Mouse (Mus musculus): Measurements from ENCODE around the gene Mycl.

GRCm38 (mm10) chr4:122998537-122999262 lies 3.2 kb downstream of the Mycl start:
- no peak; the same call in 1 of the 2 replicates for TF ChIP-seq POLR2A (IDR thresholded peaks at IDR 0.05; ENCODE audit: borderline replicate concordance, extremely low read depth, insufficient read depth, insufficient read length, poor library complexity, severe bottlenecking)
- TF ChIP-seq CTCF (IDR thresholded peaks at IDR 0.05; ENCODE audit: borderline replicate concordance, extremely low read depth, insufficient read depth, insufficient read length): no peak
